Mouse (Mus musculus) liver, postnatal 0 days (tissue): ENCODE results near the gene Cbx6. TPM values are rescaled to one million over a fixed set of nuclear protein-coding genes. Genes with fewer than 3 reads are reported as not detected.

ENCODE experiments used
- ATAC-seq: fragments of 200-750 bp; cut with Nextera tagmentation; 2 replicates; pipeline ENCODE4 v1.8.0; 2017; ENCODE audit warnings: mild to moderate bottlenecking, moderate library complexity
- DNase-seq: peaks from one replicate; pipeline ENCODE4 v3.0.0-alpha.2; 2016
- H3K27ac ChIP-seq: fragments of 300-500 bp; sonication (generic); 2 replicates; pipeline ENCODE4 v1.5.1; 2014; ENCODE audit warnings: antibody characterized with exemption, moderate library complexity, mild to moderate bottlenecking, low read depth
- H3K27me3 ChIP-seq: fragments of 300-500 bp; sonication (generic); 2 replicates; pipeline ENCODE4 v1.6.1; 2014; ENCODE audit warnings: low read length, control low read depth, mixed read lengths; ENCODE audit not compliant: insufficient read depth
- H3K36me3 ChIP-seq: fragments of 300-500 bp; sonication (generic); replicated peaks from 2 replicates; pipeline ENCODE4 v1.6.1; 2014; ENCODE audit warnings: mild to moderate bottlenecking, control low read depth, low read length, moderate library complexity, mixed read lengths; ENCODE audit not compliant: insufficient read depth
- H3K4me1 ChIP-seq: fragments of 300-500 bp; sonication (generic); 2 replicates; pipeline ENCODE4 v1.6.1; 2014; ENCODE audit warnings: antibody characterized with exemption, mild to moderate bottlenecking, control low read depth; ENCODE audit not compliant: insufficient read depth
- H3K4me2 ChIP-seq: fragments of 300-500 bp; sonication (generic); 2 replicates; pipeline ENCODE4 v1.6.1; 2014; ENCODE audit warnings: low read depth, mild to moderate bottlenecking, low read length, moderate library complexity, mixed read lengths
- H3K4me3 ChIP-seq: fragments of 300-500 bp; sonication (generic); 2 replicates; pipeline ENCODE4 v1.5.1; 2014; ENCODE audit warnings: low read depth, low read length
- H3K9ac ChIP-seq: fragments of 300-500 bp; sonication (generic); replicated peaks from 2 replicates; pipeline ENCODE4 v1.6.1; 2014; ENCODE audit warnings: mild to moderate bottlenecking, moderate library complexity
- H3K9me3 ChIP-seq: fragments of 300-500 bp; sonication (generic); 2 replicates; pipeline ENCODE4 v1.6.1; 2016; ENCODE audit warnings: mild to moderate bottlenecking, control low read depth, low read length, mixed read lengths
- CTCF ChIP-seq: sonication (generic); IDR thresholded peaks from 2 replicates; pipeline ENCODE4 v1.5.1; 2016; ENCODE audit warnings: antibody characterized with exemption, low read depth
- EP300 ChIP-seq: IDR thresholded peaks from 2 replicates; pipeline ENCODE4 v1.6.1; 2016; ENCODE audit warnings: antibody characterized with exemption, low read depth, mild to moderate bottlenecking
- WGBS: fragments of 180-500 bp; shearing (Covaris S2); extraction: QIAGEN DNeasy Blood & Tissue Kit; methylation state at CpG from one replicate; pipeline ENCODE4 v1.1.7; 2014; ENCODE audit not compliant: insufficient replicate concordance; 5-methylcytosine and 5-hydroxymethylcytosine counted together
- polyA plus RNA-seq: library from polyadenylated mRNA; unstranded; fragments of >200 nt; fragmentation: Nextera tagmentation; extraction: Ambion mirVana; gene quantifications from 2 replicates; pipeline ENCODE4 v1.2.1, GENCODE M21; 2015

Cbx6 gene
- polyA plus RNA-seq, 1 experiment from 2014 or later = 4.4 TPM

DNA sequence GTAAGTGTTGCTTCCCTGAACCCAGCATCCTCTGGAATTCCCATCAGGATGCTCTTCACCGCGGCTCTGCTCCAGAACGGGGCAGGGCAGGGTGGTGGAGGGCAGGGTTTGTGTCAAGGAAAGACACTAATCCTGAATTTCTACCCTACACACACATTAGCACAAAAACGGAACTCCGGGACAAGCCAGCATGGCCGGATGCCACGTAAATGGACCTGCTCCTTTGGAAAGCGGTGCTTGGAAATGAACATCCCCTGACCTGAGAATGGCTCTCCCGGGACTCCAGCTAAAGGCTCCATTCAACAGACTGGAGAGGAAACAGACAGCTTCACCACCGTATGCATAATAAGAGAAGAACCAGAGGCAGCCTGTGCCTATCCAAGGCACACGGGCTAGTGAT, 33.8 kb downstream of the Cbx6 start:
- no peak overlapping the region for H3K4me2 ChIP-seq
- ATAC-seq = no peak
- TF ChIP-seq CTCF (no peak), EP300 (no peak)
- peaks cover 53% of the 10 kb centered on the region for H3K27me3 ChIP-seq
- 61% methylated on average over 11 of the region's 11 CpGs for WGBS
- DNase-seq = no peak
- H3K4me1 ChIP-seq = peaks cover 11% of the 10 kb centered on the region; the same call in 1 of the 2 replicates
- H3K27ac ChIP-seq = no peak overlapping the region
- H3K4me3 ChIP-seq = no peak overlapping the region
- H3K36me3 ChIP-seq = no peaks in the 10 kb centered on the region
- no peak overlapping the region for H3K9ac ChIP-seq
- H3K9me3 ChIP-seq = no peaks in the 10 kb centered on the region

DNA sequence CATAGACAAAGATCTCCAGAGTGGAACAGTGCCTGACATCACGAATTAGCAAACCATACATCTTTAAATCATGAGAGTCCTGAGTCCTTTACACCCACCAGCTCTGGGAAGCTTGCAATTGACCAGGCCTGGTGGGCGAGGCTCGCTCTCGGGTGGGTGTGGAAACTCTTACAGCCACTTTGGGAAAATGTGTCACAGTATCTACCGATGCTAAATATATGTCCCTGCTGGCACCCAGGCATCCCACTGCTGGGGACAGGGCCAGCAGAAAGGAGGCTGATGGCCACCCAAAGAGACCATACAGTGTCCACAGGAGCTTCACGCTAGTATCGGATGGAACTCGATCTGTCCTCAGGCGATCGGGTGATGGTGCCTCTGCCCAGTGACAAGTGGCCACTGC, 35.9 kb downstream of the Cbx6 start:
- 86% methylated on average over 10 of the region's 10 CpGs for WGBS
- 0 out of 2 replicates have a peak, but pooled peaks cover 1% of the 10 kb centered on the region for H3K4me1 ChIP-seq
- TF ChIP-seq EP300 = no peak
- TF ChIP-seq CTCF = no peak
- H3K27ac ChIP-seq = no peak overlapping the region
- no peak overlapping the region for H3K9ac ChIP-seq
- DNase-seq (no peak), ATAC-seq (no peak)
- peaks cover 32% of the 10 kb centered on the region for H3K27me3 ChIP-seq
- H3K4me3 ChIP-seq = no peak overlapping the region
- no peaks in the 10 kb centered on the region for H3K9me3 ChIP-seq
- no peaks in the 10 kb centered on the region for H3K36me3 ChIP-seq
- H3K4me2 ChIP-seq = no peak overlapping the region

DNA sequence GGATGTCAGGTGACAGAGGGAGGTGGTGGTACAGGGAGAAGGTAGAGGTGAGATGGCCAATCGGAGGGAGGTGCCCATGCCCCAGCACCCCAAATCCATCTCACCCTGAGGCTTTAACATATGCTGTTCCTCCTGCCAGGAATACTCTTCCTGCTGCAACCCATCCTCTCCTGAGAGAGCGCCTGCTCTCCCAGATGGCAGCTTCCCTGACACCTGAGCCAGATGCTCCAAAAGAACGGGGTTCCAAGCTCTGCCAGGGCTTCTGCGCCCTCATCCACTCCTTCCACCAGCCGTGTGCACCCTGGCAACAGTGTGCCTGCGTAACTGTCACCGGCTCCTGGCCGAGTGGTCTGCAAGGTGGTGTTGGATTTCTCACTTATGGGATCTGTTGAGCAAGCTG, 36.8 kb downstream of the Cbx6 start:
- Histone ChIP-seq H3K27me3 (peaks cover 26% of the 10 kb centered on the region), H3K9me3 (no peaks in the 10 kb centered on the region), H3K4me3 (no peak overlapping the region), H3K27ac (no peak overlapping the region), H3K36me3 (no peaks in the 10 kb centered on the region), H3K4me2 (no peak overlapping the region), H3K4me1 (no peaks in the 10 kb centered on the region), H3K9ac (no peak overlapping the region)
- 77% methylated on average over 8 of the region's 8 CpGs for WGBS
- DNase-seq (no peak), ATAC-seq (no peak)
- no peak for TF ChIP-seq EP300
- no peak for TF ChIP-seq CTCF

DNA sequence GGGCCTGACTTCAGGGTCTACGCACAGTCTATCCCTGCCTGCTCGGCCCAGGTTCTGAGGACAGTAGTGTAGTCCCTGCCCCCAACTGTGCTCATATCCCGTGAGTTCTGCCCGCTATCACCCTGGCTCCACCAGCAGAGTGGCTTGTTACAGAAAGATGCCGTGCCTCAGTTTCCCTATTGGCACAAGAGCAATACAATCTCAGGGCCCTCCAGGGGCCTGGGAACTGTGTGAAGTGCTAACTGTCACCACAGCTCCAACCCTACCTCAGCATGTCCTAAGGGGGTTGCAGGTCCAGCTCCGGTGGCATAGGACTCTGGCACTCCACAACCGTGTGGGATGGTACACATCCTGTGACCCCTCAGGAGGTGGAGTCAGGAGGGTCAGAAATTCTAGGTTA, 37.4 kb downstream of the Cbx6 start:
- Histone ChIP-seq H3K4me3 (no peak overlapping the region), H3K9ac (no peak overlapping the region), H3K9me3 (no peaks in the 10 kb centered on the region), H3K27me3 (peaks cover 23% of the 10 kb centered on the region), H3K27ac (no peak overlapping the region), H3K4me1 (no peaks in the 10 kb centered on the region), H3K36me3 (no peaks in the 10 kb centered on the region), H3K4me2 (no peak overlapping the region)
- TF ChIP-seq EP300 = no peak
- no peak for TF ChIP-seq CTCF
- WGBS = 75% methylated on average over 7 of the region's 7 CpGs
- DNase-seq (no peak), ATAC-seq (no peak)

DNA sequence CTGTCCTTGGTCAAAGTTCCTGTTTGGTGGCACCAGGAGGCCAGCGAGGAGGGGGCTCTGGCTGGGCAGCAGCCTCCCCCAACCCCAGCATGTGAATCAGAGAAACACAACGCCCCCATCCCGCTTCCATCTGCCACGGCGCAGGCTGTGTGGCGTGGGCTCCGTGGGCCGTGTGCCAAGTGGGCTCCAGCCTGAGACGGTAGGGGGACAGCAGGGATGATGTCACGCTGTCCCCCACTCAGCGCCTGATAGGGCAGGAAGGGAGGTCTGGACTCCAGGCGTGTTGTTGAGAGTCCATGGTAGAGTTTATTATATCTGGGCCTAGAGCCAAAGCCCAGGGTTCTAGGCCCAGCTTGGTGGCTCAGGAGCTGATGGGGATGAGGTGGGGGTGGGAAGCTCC, 38.2 kb downstream of the Cbx6 start:
- 75% methylated on average over 12 of the region's 12 CpGs for WGBS

DNA sequence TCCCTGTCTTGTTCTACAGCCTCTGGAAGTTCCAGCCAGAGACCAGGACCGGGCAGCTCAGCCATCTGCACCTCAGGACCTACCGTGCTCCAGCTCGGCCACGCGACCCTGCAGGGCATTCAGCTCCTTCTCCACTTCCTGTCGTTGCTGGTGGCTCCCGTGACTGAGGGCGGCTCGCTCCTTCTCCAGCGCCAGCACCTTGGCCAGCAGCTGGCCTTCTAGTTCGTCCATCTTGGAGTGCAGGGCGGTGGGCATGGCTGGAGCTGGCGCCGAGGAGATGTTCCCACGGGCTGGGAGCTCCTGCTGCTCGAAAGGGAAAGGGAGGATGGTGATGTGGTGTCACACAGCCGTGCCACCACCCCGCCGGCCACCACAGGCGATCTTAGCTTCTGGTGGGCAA, 40.3 kb downstream of the Cbx6 start:
- 16% methylated on average over 20 of the region's 20 CpGs for WGBS
- DNase-seq = no peak
- no peak overlapping the region for H3K4me2 ChIP-seq

More for the DNA sequence above, 38.2 kb downstream of the Cbx6 start:
- H3K9me3 ChIP-seq = no peaks in the 10 kb centered on the region
- H3K27me3 ChIP-seq = peaks cover 19% of the 10 kb centered on the region; the same call in 1 of the 2 replicates
- TF ChIP-seq EP300 = no peak
- TF ChIP-seq CTCF = no peak
- ATAC-seq (no peak), DNase-seq (no peak)
- H3K9ac ChIP-seq = no peak overlapping the region
- no peak overlapping the region for H3K4me2 ChIP-seq
- no peak overlapping the region for H3K4me3 ChIP-seq
- H3K36me3 ChIP-seq = no peaks in the 10 kb centered on the region
- H3K4me1 ChIP-seq = no peaks in the 10 kb centered on the region
- H3K27ac ChIP-seq = no peak overlapping the region

DNA sequence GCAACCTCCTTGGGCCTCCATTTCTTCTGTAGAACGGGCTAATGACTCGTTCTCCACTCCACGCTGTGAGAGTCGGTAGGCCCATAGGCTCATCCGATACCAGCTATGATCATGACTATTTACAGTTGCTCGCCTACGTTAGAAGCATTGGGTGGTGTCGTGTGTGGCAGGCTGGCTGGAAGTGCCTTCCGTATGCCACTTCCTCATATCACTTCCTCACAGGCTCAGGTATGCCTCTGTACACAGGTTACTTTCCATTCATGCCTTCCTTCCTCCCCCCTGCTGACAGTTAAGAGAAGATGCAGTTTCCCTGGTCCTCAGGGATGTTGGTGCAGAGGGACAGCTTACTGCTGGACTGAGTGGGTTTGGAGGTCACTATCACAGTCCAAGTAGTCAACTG, 41.4 kb downstream of the Cbx6 start:
- Histone ChIP-seq H3K9ac (no peak overlapping the region), H3K4me2 (no peak overlapping the region), H3K4me3 (no peak overlapping the region), H3K27ac (no peak overlapping the region), H3K9me3 (no peaks in the 10 kb centered on the region), H3K27me3 (peaks cover 9% of the 10 kb centered on the region; the same call in 1 of the 2 replicates), H3K36me3 (no peaks in the 10 kb centered on the region), H3K4me1 (no peaks in the 10 kb centered on the region)
- no peak for ATAC-seq
- 71% methylated on average over 9 of the region's 9 CpGs for WGBS
- TF ChIP-seq EP300 (no peak), CTCF (no peak)
- no peak for DNase-seq

More for the DNA sequence above, 40.3 kb downstream of the Cbx6 start:
- no peak overlapping the region for H3K4me3 ChIP-seq
- H3K27ac ChIP-seq = no peak overlapping the region
- ATAC-seq = no peak
- peaks cover 9% of the 10 kb centered on the region; the same call in 1 of the 2 replicates for H3K27me3 ChIP-seq
- H3K9me3 ChIP-seq = no peaks in the 10 kb centered on the region
- no peaks in the 10 kb centered on the region for H3K36me3 ChIP-seq
- H3K4me1 ChIP-seq = no peaks in the 10 kb centered on the region
- no peak overlapping the region for H3K9ac ChIP-seq
- TF ChIP-seq EP300 (no peak), CTCF (no peak)
